Mouse (Mus musculus) activated CD4-positive, CD25-positive, alpha-beta regulatory T cell, adult 4 months (primary cell): ENCODE measurements at regions not wholly inside any gene's neighbourhood (a gene's known extent, or its start where the extent isn't known, plus 50 kb on each side); places are given as distances from the start of the nearest gene placed in this dataset.
"Not testable (repeated sequence)": the region's sequence is repeated elsewhere in the genome, so short reads cannot be mapped to it uniquely, and the experiment has no call there.

ENCODE experiments used
- ATAC-seq: one replicate; pipeline ENCODE4 v1.8.0; 2017

GRCm38 (mm10) chr17:4889577-4889976 is 104.6 kb upstream of the Arid1b start:
- no peak for ATAC-seq

GRCm38 (mm10) chr17:4890131-4890530 is 104.0 kb upstream of the Arid1b start:
- no peak for ATAC-seq

- no peak for ATAC-seq
These were observed 102.6 kb upstream of the Arid1b start for GRCm38 (mm10) chr17:4891576-4891975.

GRCm38 (mm10) chr17:4894756-4895330 is 99.3 kb upstream of the Arid1b start:
- ATAC-seq = not testable (repeated sequence)

GRCm38 (mm10) chr17:4903129-4903528 is 91.0 kb upstream of the Arid1b start:
- no peak for ATAC-seq

- ATAC-seq = no peak
These were observed 87.6 kb upstream of the Arid1b start for GRCm38 (mm10) chr17:4906504-4906903.

- no peak for ATAC-seq
These were observed 86.9 kb upstream of the Arid1b start for GRCm38 (mm10) chr17:4907181-4907752.

- ATAC-seq = peak; percentile 74
These were observed 86.1 kb upstream of the Arid1b start for GRCm38 (mm10) chr17:4907841-4908571.

- ATAC-seq = peak; percentile 41
These were observed 85.6 kb upstream of the Arid1b start for GRCm38 (mm10) chr17:4908572-4908965.

GRCm38 (mm10) chr17:4910182-4910581 is 84.0 kb upstream of the Arid1b start:
- ATAC-seq = no peak

GRCm38 (mm10) chr17:4913001-4913400 is 81.1 kb upstream of the Arid1b start:
- ATAC-seq = no peak

- ATAC-seq = no peak
These were observed 74.2 kb upstream of the Arid1b start for GRCm38 (mm10) chr17:4919866-4920495.

GRCm38 (mm10) chr17:4921121-4921520 is 73.0 kb upstream of the Arid1b start:
- no peak for ATAC-seq

- no peak for ATAC-seq
These were observed 65.5 kb upstream of the Arid1b start for GRCm38 (mm10) chr17:4928631-4929030.

GRCm38 (mm10) chr17:4935268-4935667 is 58.9 kb upstream of the Arid1b start:
- no peak for ATAC-seq

GRCm38 (mm10) chr17:4940589-4940988 is 53.5 kb upstream of the Arid1b start:
- ATAC-seq = no peak

- ATAC-seq = no peak
These were observed 52.8 kb upstream of the Arid1b start for GRCm38 (mm10) chr17:4941286-4941800.

- ATAC-seq = no peak
These were observed 51.3 kb upstream of the Arid1b start for GRCm38 (mm10) chr17:4942868-4943267.
